Mouse (Mus musculus): Measurements from ENCODE around the gene Elf1.

GRCm38 (mm10) chr14:79527704-79528103 is 46.7 kb downstream of the Elf1 start:
- TF ChIP-seq CTCF (IDR thresholded peaks at IDR 0.05; ENCODE audit: control insufficient read depth, insufficient read depth, insufficient replicate concordance, low read depth, low read length) (no peak), POLR2A (IDR thresholded peaks at IDR 0.05; ENCODE audit: control insufficient read depth, low read depth, low read length) (no peak)
